Mouse (Mus musculus): ENCODE data around the gene Antxrl. TPM values are rescaled to one million over a fixed set of nuclear protein-coding genes. Genes with fewer than 3 reads are reported as not detected.

Antxrl gene
- polyA plus RNA-seq, 1 experiment = 0.01 TPM

GRCm38 (mm10) chr14:34091475-34091874 lies 39.0 kb downstream of the Antxrl start:
- no peaks in the 10 kb centered on the region for H3K36me3 ChIP-seq (ENCODE audit: control insufficient read depth)
- no peaks in the 10 kb centered on the region for H3K9me3 ChIP-seq (ENCODE audit: control insufficient read depth, low read length)

GRCm38 (mm10) chr14:34092856-34093255 lies 40.3 kb downstream of the Antxrl start:
- no peak overlapping the region for H3K4me3 ChIP-seq (replicated peaks)
- H3K4me1 ChIP-seq (ENCODE audit: control insufficient read depth) = no peaks in the 10 kb centered on the region
- no peaks in the 10 kb centered on the region for H3K27me3 ChIP-seq (ENCODE audit: control insufficient read depth)
- H3K36me3 ChIP-seq (ENCODE audit: control insufficient read depth) = no peaks in the 10 kb centered on the region
- no peaks in the 10 kb centered on the region for H3K9me3 ChIP-seq (ENCODE audit: control insufficient read depth, low read length)
- TF ChIP-seq GATA1 (IDR thresholded peaks at IDR 0.05; ENCODE audit: low read length) (no peak), TAL1 (IDR thresholded peaks at IDR 0.05; ENCODE audit: low read length) (no peak)

More at GRCm38 (mm10) chr14:34091475-34091874, 39.0 kb downstream of the Antxrl start:
- no peak overlapping the region for H3K4me3 ChIP-seq (replicated peaks)
- no peaks in the 10 kb centered on the region for H3K4me1 ChIP-seq (ENCODE audit: control insufficient read depth)
- TF ChIP-seq TAL1 (IDR thresholded peaks at IDR 0.05; ENCODE audit: low read length) (no peak), GATA1 (IDR thresholded peaks at IDR 0.05; ENCODE audit: low read length) (no peak)
- H3K27me3 ChIP-seq (ENCODE audit: control insufficient read depth) = no peaks in the 10 kb centered on the region

DNA sequence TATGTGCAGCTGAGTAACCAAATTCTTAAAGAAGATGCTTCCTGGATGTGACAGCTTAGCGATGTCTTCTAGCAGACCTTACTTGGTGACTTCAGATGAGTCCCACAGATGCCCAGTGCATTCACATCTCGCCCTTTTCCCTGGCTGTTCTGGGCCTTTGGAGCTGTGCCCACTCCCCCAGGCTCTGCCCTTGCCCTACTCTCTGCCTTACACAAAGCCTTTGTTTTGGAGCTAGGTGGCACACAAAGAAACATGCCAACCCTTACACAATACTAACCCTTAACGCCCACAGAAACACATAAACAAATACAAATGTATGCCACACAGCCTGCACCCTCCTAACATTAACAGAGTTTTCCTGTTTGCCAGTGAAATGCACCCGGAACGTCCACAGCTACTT lies 43.7 kb downstream of the Antxrl start:
- H3K4me1 ChIP-seq (ENCODE audit: control insufficient read depth) = no peaks in the 10 kb centered on the region
- no peaks in the 10 kb centered on the region for H3K36me3 ChIP-seq (ENCODE audit: control insufficient read depth)
- H3K27me3 ChIP-seq (ENCODE audit: control insufficient read depth) = no peaks in the 10 kb centered on the region
- no peak for TF ChIP-seq GATA1 (IDR thresholded peaks at IDR 0.05; ENCODE audit: low read length)
- no peak for TF ChIP-seq TAL1 (IDR thresholded peaks at IDR 0.05; ENCODE audit: low read length)
- no peaks in the 10 kb centered on the region for H3K9me3 ChIP-seq (ENCODE audit: control insufficient read depth, low read length)
- no peak overlapping the region for H3K4me3 ChIP-seq (replicated peaks)

- TF ChIP-seq GATA1 (IDR thresholded peaks at IDR 0.05; ENCODE audit: low read length) = no peak
- no peaks in the 10 kb centered on the region for H3K27me3 ChIP-seq (ENCODE audit: control insufficient read depth)
- H3K4me1 ChIP-seq (ENCODE audit: control insufficient read depth) = no peaks in the 10 kb centered on the region
- no peaks in the 10 kb centered on the region for H3K9me3 ChIP-seq (ENCODE audit: control insufficient read depth, low read length)
- H3K4me3 ChIP-seq (replicated peaks) = no peak within 1 kb of the TSS
- H3K36me3 ChIP-seq (ENCODE audit: control insufficient read depth) = no peaks in the 10 kb centered on the region
Measured at GRCm38 (mm10) chr14:34102601-34103000, 50.1 kb downstream of the Antxrl start, which contains the start of gene A630023A22Rik. TSS of gene A630023A22Rik (minus strand) at chr14:34102754.

DNA sequence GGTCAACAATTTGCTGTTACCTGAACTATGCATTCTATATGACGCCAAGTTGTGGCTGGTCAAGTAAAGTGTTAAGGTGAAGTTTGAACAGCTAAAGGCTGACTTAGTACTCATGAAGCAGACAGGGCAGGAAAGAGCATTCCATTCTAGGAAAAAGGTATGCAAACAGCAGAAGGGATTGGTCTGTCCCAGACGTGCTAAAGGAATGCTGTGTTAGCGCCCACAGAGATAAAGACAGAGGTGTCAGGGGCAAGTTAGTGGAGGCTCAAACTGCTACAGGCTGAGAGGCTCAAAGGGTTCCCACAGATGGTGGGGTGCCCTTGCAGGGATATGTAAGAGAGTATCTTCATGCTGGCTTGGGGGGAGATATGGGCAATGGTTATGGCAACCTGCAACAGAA lies 51.3 kb downstream of the Antxrl start:
- no peaks in the 10 kb centered on the region for H3K9me3 ChIP-seq (ENCODE audit: control insufficient read depth, low read length)
- no peak for TF ChIP-seq GATA1 (IDR thresholded peaks at IDR 0.05; ENCODE audit: low read length)
- TF ChIP-seq TAL1 (IDR thresholded peaks at IDR 0.05; ENCODE audit: low read length) = no peak
- H3K36me3 ChIP-seq (ENCODE audit: control insufficient read depth) = no peaks in the 10 kb centered on the region
- H3K4me1 ChIP-seq (ENCODE audit: control insufficient read depth) = no peaks in the 10 kb centered on the region
- no peak overlapping the region for H3K4me3 ChIP-seq (replicated peaks)
- H3K27me3 ChIP-seq (ENCODE audit: control insufficient read depth) = no peaks in the 10 kb centered on the region

DNA sequence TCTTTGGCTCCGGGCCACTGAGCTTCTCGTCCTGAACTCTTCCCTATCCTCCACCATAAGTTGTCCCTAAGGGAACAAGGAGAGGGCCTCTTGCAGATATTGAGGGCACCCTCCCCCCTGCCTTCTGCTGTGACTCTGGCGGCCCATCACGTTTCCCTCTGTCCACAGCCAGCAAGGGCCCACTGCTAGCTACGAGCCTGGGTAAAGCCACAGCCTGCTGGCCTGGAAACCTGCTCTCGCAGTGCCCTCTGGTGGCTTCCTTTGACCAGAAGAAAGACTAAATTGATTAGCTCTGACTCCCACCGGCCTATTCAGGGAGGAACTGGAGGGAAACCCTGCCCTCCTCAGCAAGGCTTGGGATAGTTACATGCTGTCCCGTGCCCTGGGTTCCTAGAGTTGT lies 52.4 kb downstream of the Antxrl start:
- Histone ChIP-seq H3K27me3 (ENCODE audit: control insufficient read depth) (no peaks in the 10 kb centered on the region), H3K4me3 (replicated peaks) (no peak overlapping the region), H3K9me3 (ENCODE audit: control insufficient read depth, low read length) (no peaks in the 10 kb centered on the region), H3K36me3 (ENCODE audit: control insufficient read depth) (no peaks in the 10 kb centered on the region), H3K4me1 (ENCODE audit: control insufficient read depth) (no peaks in the 10 kb centered on the region)
- no peak for TF ChIP-seq TAL1 (IDR thresholded peaks at IDR 0.05; ENCODE audit: low read length)
- TF ChIP-seq GATA1 (IDR thresholded peaks at IDR 0.05; ENCODE audit: low read length) = no peak

DNA sequence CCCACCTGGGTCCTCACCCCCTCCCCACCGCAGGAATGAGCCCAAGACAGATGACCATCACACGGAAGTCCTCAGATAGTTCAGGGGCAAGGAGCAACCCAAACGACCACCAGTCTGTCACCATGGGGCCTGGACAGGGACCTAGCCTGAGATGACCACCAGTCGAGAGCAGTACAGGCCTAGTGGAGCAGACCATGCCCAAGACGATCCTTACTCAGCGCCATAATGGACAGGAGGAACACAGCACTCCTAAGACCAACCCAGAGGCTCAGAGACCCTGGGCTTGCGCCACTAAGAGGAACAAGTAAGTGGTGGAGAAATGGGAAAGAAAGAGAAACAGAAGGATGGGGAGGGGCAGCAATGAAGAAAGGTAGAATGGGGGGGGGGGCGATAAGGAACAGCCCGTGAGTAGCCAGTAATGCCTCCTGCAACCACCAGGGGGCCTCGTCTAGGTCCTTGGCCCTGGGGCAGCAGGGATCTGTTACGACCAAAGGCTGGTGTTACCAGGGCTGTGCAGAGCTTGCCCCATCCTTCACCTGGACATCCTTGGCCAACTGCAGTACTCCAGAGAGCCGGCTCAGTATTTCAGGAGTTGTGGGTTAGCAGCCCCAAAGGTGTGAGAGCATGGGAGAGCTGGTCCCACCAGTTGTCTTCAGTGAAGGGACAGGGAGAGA lies 54.0 kb downstream of the Antxrl start:
- no peaks in the 10 kb centered on the region for H3K9me3 ChIP-seq (ENCODE audit: control insufficient read depth, low read length)
- no peak overlapping the region for H3K4me3 ChIP-seq (replicated peaks)
- no peaks in the 10 kb centered on the region for H3K27me3 ChIP-seq (ENCODE audit: control insufficient read depth)
- TF ChIP-seq GATA1 (IDR thresholded peaks at IDR 0.05; ENCODE audit: low read length) (no peak), TAL1 (IDR thresholded peaks at IDR 0.05; ENCODE audit: low read length) (no peak)
- no peaks in the 10 kb centered on the region for H3K4me1 ChIP-seq (ENCODE audit: control insufficient read depth)
- H3K36me3 ChIP-seq (ENCODE audit: control insufficient read depth) = no peaks in the 10 kb centered on the region

GRCm38 (mm10) chr14:34107594-34107993 lies 55.1 kb downstream of the Antxrl start:
- TF ChIP-seq GATA1 (IDR thresholded peaks at IDR 0.05; ENCODE audit: low read length) = no peak
- no peak for TF ChIP-seq TAL1 (IDR thresholded peaks at IDR 0.05; ENCODE audit: low read length)
- Histone ChIP-seq H3K27me3 (ENCODE audit: control insufficient read depth) (no peaks in the 10 kb centered on the region), H3K4me1 (ENCODE audit: control insufficient read depth) (no peaks in the 10 kb centered on the region), H3K36me3 (ENCODE audit: control insufficient read depth) (no peaks in the 10 kb centered on the region), H3K9me3 (ENCODE audit: control insufficient read depth, low read length) (no peaks in the 10 kb centered on the region), H3K4me3 (replicated peaks) (no peak overlapping the region)

DNA sequence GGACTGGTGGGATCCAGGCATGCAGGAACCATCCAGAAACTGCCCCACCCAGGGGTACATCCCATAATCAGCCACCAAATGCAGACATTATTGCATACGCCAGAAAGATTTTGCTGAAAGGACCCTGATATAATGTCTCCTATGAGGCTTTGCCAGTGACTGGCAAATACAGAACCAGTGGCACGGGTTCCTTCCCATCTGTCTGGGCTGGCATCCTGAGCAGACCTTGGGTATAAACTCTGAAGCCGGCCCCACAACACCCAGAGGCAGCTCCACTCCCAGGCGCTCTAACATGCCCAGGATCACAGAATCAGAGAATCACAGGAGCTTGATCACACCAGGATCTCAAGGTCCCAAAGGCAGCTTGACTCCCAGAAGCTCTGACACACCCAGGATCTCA lies 61.8 kb downstream of the Antxrl start:
- TF ChIP-seq GATA1 (IDR thresholded peaks at IDR 0.05; ENCODE audit: low read length) (no peak), TAL1 (IDR thresholded peaks at IDR 0.05; ENCODE audit: low read length) (no peak)

More for the DNA sequence above, 61.8 kb downstream of the Antxrl start:
- no peaks in the 10 kb centered on the region for H3K27me3 ChIP-seq (ENCODE audit: control insufficient read depth)
- no peaks in the 10 kb centered on the region for H3K9me3 ChIP-seq (ENCODE audit: control insufficient read depth, low read length)
- no peaks in the 10 kb centered on the region for H3K4me1 ChIP-seq (ENCODE audit: control insufficient read depth)
- no peak overlapping the region for H3K4me3 ChIP-seq (replicated peaks)
- H3K36me3 ChIP-seq (ENCODE audit: control insufficient read depth) = no peaks in the 10 kb centered on the region

All from erythroblast, embryonic 14.5 days (primary cell).